Mouse (Mus musculus): ENCODE data around the gene Apobec1. TPM values are rescaled to one million over a fixed set of nuclear protein-coding genes. Genes with fewer than 3 reads are reported as not detected.
"Not testable (repeated sequence)": the region's sequence is repeated elsewhere in the genome, so short reads cannot be mapped to it uniquely, and the experiment has no call there.

The Apobec1 gene
- polyA plus RNA-seq, 1 experiment from 2014 or later, result 3.8 TPM

DNA sequence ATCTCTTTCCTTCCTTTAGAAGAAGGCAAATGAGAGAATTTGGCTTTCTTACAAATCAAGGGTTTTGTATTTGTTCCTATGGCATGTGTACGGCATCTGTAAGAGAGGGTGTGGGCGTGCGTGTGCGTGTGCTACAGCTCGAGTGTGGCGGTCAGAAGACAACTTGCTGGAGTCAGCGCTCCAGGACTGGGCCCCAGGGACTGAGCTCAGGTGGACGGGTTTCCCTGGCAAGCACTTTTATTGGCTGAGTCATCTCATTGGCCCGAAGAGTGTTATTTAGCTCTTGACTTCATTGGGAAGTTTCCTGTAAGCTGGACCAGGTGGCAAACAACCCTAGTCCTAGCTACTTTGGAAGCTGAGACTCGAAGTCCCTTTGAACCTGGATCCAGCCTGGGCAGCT lies 56.3 kb downstream of the Apobec1 start:
- WGBS, result 85% methylated on average over 10 of the region's 10 CpGs
- Histone ChIP-seq H3K36me3 (ENCODE audit: poor library complexity, severe bottlenecking) (no peaks in the 10 kb centered on the region), H3K4me3 (no peak overlapping the region), H3K9me3 (replicated peaks) (no peaks in the 10 kb centered on the region), H3K4me2 (no peak overlapping the region), H3K27me3 (no peaks in the 10 kb centered on the region), H3K27ac (no peak overlapping the region), H3K9ac (no peak overlapping the region), H3K4me1 (no peaks in the 10 kb centered on the region)
- no peak for ATAC-seq

DNA sequence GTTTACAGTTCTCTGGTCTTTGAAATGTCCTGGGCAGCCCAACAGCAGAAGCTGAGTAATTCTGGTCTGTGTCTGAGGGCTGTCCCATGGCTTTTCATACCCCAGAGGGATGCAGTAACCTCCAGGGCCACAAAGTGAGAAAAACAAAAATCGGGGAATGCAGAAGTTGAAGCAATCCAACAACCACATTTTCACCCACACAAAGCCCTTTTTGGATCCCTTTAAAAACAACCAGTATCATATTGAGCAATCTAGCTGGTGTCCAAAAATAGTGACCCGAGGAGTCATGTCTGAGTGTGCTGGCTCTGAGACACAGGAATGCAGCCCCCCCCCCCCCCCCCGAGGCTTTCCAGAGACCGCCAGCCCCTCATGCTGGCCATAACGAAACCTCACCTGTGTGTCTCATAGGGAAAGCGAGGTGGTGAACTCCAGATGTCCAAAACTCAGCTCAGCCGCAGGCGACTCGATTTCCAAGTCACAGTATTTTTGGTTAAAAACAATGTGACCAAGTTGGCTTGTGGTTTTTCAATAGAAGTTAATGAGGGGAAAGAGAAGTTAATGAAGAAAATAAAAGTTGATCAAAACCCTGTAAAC lies 56.9 kb downstream of the Apobec1 start:
- no peak overlapping the region for H3K4me2 ChIP-seq
- H3K9ac ChIP-seq, result no peak overlapping the region
- H3K27ac ChIP-seq, result no peak overlapping the region
- no peaks in the 10 kb centered on the region for H3K4me1 ChIP-seq
- no peaks in the 10 kb centered on the region for H3K9me3 ChIP-seq (replicated peaks)
- 87% methylated on average over 9 of the region's 9 CpGs for WGBS
- no peak overlapping the region for H3K4me3 ChIP-seq
- ATAC-seq, result no peak
- H3K27me3 ChIP-seq, result no peaks in the 10 kb centered on the region
- no peaks in the 10 kb centered on the region for H3K36me3 ChIP-seq (ENCODE audit: poor library complexity, severe bottlenecking)

DNA sequence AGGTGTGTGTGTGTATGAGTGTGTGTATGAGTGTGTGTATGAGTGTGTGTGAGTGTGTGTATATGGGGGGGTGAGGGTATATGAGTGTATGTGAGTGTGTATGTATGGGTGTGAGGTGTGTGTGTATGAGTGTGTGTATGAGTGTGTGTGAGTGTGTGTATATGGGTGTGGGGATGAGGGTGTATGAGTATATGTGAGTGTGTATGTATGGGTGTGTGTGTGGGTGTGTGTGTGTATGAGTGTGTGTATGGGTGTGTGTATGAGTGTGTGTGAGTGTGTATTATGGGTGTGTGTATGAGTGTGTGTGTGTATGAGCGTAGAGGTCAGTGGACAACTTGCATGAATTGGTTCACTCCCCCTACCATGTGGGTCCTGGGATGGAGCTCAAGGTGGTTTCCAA lies 57.6 kb downstream of the Apobec1 start:
- Histone ChIP-seq H3K9me3 (replicated peaks) (no peaks in the 10 kb centered on the region), H3K4me1 (no peaks in the 10 kb centered on the region), H3K27ac (no peak overlapping the region), H3K4me2 (no peak overlapping the region), H3K9ac (no peak overlapping the region), H3K27me3 (no peaks in the 10 kb centered on the region), H3K36me3 (ENCODE audit: poor library complexity, severe bottlenecking) (no peaks in the 10 kb centered on the region), H3K4me3 (no peak overlapping the region)
- ATAC-seq, result no peak
- WGBS, result 94% methylated on average over 1 of the region's 1 CpGs

DNA sequence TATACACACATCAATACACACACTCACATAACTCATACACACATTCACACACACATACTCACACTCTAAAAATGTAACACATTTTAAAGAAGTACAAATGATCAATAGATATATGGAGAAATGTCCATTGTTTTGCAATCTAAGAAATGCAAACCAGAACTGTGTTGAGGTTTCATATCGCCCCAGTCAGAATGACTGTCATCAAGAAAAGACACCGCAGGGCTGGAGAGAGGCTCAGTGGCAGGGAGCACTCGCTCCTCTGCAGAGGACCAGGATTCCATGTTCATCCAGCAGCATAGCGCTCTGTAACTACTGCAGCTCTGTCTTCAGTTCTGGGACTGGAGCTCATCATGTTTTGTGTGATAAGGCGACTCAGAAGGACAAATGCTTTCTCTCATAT lies 58.7 kb downstream of the Apobec1 start:
- Histone ChIP-seq H3K4me3 (no peak overlapping the region), H3K9ac (no peak overlapping the region), H3K9me3 (replicated peaks) (no peaks in the 10 kb centered on the region), H3K27me3 (no peaks in the 10 kb centered on the region), H3K27ac (no peak overlapping the region), H3K4me1 (no peaks in the 10 kb centered on the region), H3K4me2 (no peak overlapping the region), H3K36me3 (ENCODE audit: poor library complexity, severe bottlenecking) (no peaks in the 10 kb centered on the region)
- no peak for ATAC-seq
- WGBS, result 86% methylated on average over 5 of the region's 5 CpGs

DNA sequence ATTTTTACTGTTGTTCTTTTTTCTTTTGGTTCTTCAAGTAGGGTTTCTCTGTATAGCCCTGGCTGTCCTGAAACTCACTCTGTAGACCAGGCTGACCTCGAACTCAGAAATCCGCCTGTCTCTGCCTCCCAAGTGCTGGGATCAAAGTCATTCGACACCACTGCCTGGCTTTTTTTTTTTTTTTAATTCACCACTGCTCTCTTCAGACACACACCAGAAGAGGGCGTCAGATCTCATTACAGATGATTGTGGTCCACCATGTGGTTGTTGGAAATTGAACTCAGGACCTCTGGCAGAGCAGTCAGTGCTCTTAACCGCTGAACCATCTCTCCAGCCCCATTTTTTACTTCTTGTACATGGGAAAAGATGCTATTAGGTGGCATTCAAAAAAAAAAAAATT lies 59.8 kb downstream of the Apobec1 start:
- H3K27me3 ChIP-seq; H3K27ac ChIP-seq; H3K4me2 ChIP-seq; H3K4me1 ChIP-seq; H3K9ac ChIP-seq; ATAC-seq; H3K4me3 ChIP-seq; H3K36me3 ChIP-seq (ENCODE audit: poor library complexity, severe bottlenecking); H3K9me3 ChIP-seq (replicated peaks): not testable (repeated sequence)
- WGBS, result 79% methylated on average over 5 of the region's 5 CpGs

DNA sequence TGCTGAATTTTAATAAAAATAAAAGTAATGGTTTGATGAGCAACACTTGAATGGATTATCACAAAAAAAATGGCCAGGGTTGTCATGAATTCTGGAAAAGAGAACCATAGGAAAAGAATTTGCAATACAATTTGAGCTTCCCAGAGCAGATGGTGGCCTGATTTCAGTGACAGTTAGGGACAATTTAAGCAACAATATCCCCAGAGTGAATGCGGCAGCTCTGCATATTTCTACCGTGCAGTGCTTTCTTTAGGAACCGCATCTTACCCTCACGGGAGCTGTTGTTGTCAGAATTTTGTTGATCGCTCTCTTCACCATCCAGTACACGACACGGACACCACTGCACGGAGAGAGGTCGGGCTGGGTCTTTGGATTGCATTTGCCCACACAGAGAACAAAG lies 62.7 kb downstream of the Apobec1 start:
- 83% methylated on average over 9 of the region's 9 CpGs for WGBS
- ATAC-seq, result no peak
- no peaks in the 10 kb centered on the region for H3K36me3 ChIP-seq (ENCODE audit: poor library complexity, severe bottlenecking)

DNA sequence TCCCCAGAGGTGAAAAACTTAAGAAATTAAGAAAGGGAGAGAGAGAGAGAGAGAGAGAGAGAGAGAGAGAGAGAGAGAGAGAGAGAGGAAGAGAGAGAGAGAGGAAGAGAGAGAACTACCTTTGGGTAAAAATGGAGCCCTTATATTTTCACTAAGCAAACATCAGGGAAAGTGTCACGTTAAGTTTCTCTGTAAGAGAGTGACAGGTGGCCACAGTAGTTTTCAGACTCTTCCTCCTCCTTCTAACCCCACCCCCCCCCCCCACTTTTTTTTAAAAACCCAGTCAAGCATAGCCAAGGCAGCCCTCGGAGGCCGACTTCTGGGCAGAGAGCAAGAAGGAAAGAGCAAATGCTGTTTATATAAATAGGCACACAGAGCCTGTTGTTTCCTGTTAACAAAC lies 68.2 kb downstream of the Apobec1 start:
- Histone ChIP-seq H3K4me1 (peaks cover 7% of the 10 kb centered on the region), H3K4me3 (no peak overlapping the region), H3K36me3 (ENCODE audit: poor library complexity, severe bottlenecking) (no peaks in the 10 kb centered on the region), H3K9me3 (replicated peaks) (no peaks in the 10 kb centered on the region; the same call in 1 of the 2 replicates), H3K27ac (no peak overlapping the region), H3K27me3 (no peaks in the 10 kb centered on the region), H3K9ac (no peak overlapping the region), H3K4me2 (no peak overlapping the region)
- 30% methylated on average over 3 of the region's 3 CpGs for WGBS
- no peak for ATAC-seq

More for the DNA sequence above, 62.7 kb downstream of the Apobec1 start:
- no peak overlapping the region for H3K27ac ChIP-seq
- H3K9me3 ChIP-seq (replicated peaks), result no peaks in the 10 kb centered on the region; the same call in 1 of the 2 replicates
- H3K4me2 ChIP-seq, result no peak overlapping the region
- no peaks in the 10 kb centered on the region for H3K27me3 ChIP-seq
- H3K9ac ChIP-seq, result no peak overlapping the region
- H3K4me1 ChIP-seq, result no peaks in the 10 kb centered on the region
- no peak overlapping the region for H3K4me3 ChIP-seq

DNA sequence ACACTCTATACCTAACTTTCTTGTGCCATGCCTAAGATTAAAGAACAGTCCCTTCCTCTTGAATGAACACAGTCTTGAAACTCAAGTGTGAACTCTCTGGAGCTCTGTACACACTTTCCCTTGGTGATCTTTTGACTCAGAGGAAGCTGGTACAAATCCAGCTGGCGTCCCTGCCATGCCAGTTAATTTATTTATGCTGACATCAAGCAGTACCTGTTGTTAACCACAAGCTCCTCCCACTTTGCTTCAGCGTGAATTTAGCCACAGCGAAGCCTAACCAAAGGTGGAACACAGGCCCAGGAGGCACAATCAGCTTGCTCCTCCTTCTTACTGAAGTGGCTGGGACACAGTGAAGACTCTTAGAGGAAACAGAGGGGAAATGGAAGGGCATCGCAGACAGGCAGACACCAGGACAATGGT lies 69.4 kb downstream of the Apobec1 start:
- H3K27ac ChIP-seq, result 0 out of 2 replicates have a peak overlapping the region, but pooled peaks have one; percentile 6
- H3K4me3 ChIP-seq, result peak overlapping the region; percentile 18; the same call in 1 of the 2 replicates

DNA sequence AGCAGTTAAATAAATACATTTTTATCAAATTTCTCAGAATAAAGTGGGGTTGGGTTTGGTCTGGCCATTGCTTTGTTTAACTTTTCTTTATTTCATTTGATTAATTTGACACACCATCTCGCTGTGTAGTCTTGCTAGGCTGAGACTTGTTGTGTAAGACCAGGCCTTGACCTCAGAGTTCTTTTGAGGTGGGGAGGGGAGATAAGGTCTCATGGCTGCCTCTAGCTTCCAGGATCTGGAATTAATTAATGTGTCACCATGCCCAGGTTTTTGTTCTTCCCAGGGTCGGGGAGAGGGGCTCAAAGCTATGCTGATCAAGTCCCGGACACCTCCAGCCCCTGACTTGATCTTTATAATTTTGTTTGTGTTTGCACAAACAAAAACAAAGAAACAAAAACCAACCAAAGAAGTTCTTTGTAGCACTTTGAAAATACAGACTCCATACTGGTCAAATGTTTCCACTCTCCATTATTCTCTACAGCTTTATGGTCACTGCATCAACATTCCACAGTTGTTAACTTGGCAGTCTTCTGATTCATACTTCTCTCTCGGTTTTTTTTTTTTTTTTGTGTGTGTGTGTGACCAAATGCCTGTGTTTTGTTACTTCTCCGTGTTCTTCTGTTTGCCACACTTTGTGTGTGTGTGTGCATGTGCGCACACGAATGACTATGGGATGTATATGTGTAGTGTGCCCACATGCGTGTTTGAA lies 70.6 kb downstream of the Apobec1 start:
- H3K27me3 ChIP-seq, result no peaks in the 10 kb centered on the region
- ATAC-seq, result no peak
- H3K4me3 ChIP-seq, result no peak overlapping the region
- no peak overlapping the region for H3K27ac ChIP-seq
- no peak overlapping the region for H3K4me2 ChIP-seq
- no peaks in the 10 kb centered on the region for H3K36me3 ChIP-seq (ENCODE audit: poor library complexity, severe bottlenecking)
- WGBS, result 82% methylated on average over 8 of the region's 8 CpGs
- H3K9ac ChIP-seq, result no peak overlapping the region
- H3K4me1 ChIP-seq, result peaks cover 7% of the 10 kb centered on the region
- no peaks in the 10 kb centered on the region for H3K9me3 ChIP-seq (replicated peaks)

More for the DNA sequence above, 69.4 kb downstream of the Apobec1 start:
- H3K4me2 ChIP-seq, result peak overlapping the region; percentile 45
- no peak overlapping the region for H3K9ac ChIP-seq
- peaks cover 7% of the 10 kb centered on the region for H3K4me1 ChIP-seq
- no peaks in the 10 kb centered on the region for H3K9me3 ChIP-seq (replicated peaks)
- H3K36me3 ChIP-seq (ENCODE audit: poor library complexity, severe bottlenecking), result no peaks in the 10 kb centered on the region
- peak; percentile 74 for ATAC-seq
- H3K27me3 ChIP-seq, result no peaks in the 10 kb centered on the region
- 5% methylated on average over 4 of the region's 4 CpGs for WGBS

DNA sequence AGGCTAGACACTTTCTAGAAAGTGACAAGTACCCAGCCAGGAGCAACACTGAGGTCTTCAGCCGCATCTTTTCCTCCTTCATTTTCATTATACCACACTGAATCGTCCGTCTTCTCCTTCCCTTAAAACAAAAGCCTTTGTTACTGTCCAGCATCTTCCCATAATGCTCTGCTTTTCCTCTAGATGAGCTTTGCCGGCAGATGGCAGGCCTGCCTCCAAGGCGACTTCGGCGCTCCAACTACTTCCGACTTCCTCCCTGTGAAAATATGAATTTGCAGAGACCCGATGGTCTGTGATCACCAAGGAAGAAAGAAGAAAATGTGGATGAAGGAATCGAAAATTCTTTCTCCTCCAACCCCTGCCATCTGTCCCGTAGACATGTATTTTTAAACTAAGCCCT lies 74.1 kb downstream of the Apobec1 start:
- Histone ChIP-seq H3K36me3 (ENCODE audit: poor library complexity, severe bottlenecking) (no peaks in the 10 kb centered on the region), H3K27ac (no peak overlapping the region), H3K9me3 (replicated peaks) (no peaks in the 10 kb centered on the region), H3K4me1 (peaks cover 4% of the 10 kb centered on the region), H3K27me3 (no peaks in the 10 kb centered on the region), H3K4me2 (no peak overlapping the region), H3K4me3 (no peak overlapping the region), H3K9ac (no peak overlapping the region)
- 73% methylated on average over 11 of the region's 11 CpGs for WGBS
- no peak for ATAC-seq
